Mouse (Mus musculus) kidney, embryonic 16.5 days (tissue): ENCODE data around the gene Krtap28-13. TPM values are rescaled to one million over a fixed set of nuclear protein-coding genes. Genes with fewer than 3 reads are reported as not detected.

ENCODE experiments used
- ATAC-seq: fragments of 200-750 bp; cut with Nextera tagmentation; 2 replicates; pipeline ENCODE4 v1.8.0; 2017; ENCODE audit warnings: moderate TSS enrichment; ENCODE audit not compliant: low FRiP score, low TSS enrichment
- H3K27ac ChIP-seq: fragments of 300-500 bp; sonication (generic); 2 replicates; pipeline ENCODE4 v1.5.1; 2014; ENCODE audit warnings: low read length
- H3K27me3 ChIP-seq: fragments of 300-500 bp; sonication (generic); 2 replicates; pipeline ENCODE4 v1.6.1; 2014; ENCODE audit warnings: low read length, control low read depth, mixed read lengths; ENCODE audit not compliant: insufficient read depth
- H3K36me3 ChIP-seq: fragments of 300-500 bp; sonication (generic); 2 replicates; pipeline ENCODE4 v1.6.1; 2014; ENCODE audit warnings: low read length, control low read depth, mixed read lengths; ENCODE audit not compliant: insufficient read depth
- H3K4me1 ChIP-seq: fragments of 300-500 bp; sonication (generic); 2 replicates; pipeline ENCODE4 v1.6.1; 2014; ENCODE audit warnings: low read length, control low read depth, mixed read lengths; ENCODE audit not compliant: insufficient read depth
- H3K4me2 ChIP-seq: fragments of 300-500 bp; sonication (generic); replicated peaks from 2 replicates; pipeline ENCODE4 v1.6.1; 2014; ENCODE audit warnings: low read depth, low read length
- H3K4me3 ChIP-seq: fragments of 300-500 bp; sonication (generic); 2 replicates; pipeline ENCODE4 v1.5.1; 2014; ENCODE audit warnings: mild to moderate bottlenecking, low read length
- H3K9ac ChIP-seq: fragments of 300-500 bp; sonication (generic); replicated peaks from 2 replicates; pipeline ENCODE4 v1.6.1; 2014; ENCODE audit warnings: low read length
- H3K9me3 ChIP-seq: fragments of 300-500 bp; sonication (generic); 2 replicates; pipeline ENCODE4 v1.6.1; 2016; ENCODE audit warnings: low read length, control low read depth
- whole genome bisulfite sequencing: fragments of 180-500 bp; shearing (Covaris S2); extraction: QIAGEN DNeasy Blood & Tissue Kit; methylation state at CpG from one replicate; pipeline ENCODE4 v1.1.7; 2014; 5-methylcytosine and 5-hydroxymethylcytosine counted together
- polyA plus RNA-seq: library from polyadenylated mRNA; unstranded; fragments of >200 nt; fragmentation: Nextera tagmentation; extraction: Ambion mirVana; gene quantifications from 2 replicates; pipeline ENCODE4 v1.2.1, GENCODE M21; 2015

Krtap28-13 gene
- polyA plus RNA-seq, 1 experiment from 2014 or later = not detected

GRCm38 (mm10) chr1:83076190-83076917 lies 15.6 kb downstream of the Krtap28-13 start:
- peak; percentile 71; the same call in 1 of the 2 replicates for ATAC-seq
- H3K9me3 ChIP-seq = no peaks in the 10 kb centered on the region
- H3K4me3 ChIP-seq = peak overlapping the region; percentile 30
- no peak overlapping the region for H3K9ac ChIP-seq
- no peaks in the 10 kb centered on the region for H3K36me3 ChIP-seq
- no peaks in the 10 kb centered on the region for H3K4me1 ChIP-seq
- 51% methylated on average over 11 of the region's 11 CpGs for WGBS
- no peak overlapping the region for H3K27ac ChIP-seq
- H3K4me2 ChIP-seq = peak overlapping the region; percentile 44
- H3K27me3 ChIP-seq = no peaks in the 10 kb centered on the region

DNA sequence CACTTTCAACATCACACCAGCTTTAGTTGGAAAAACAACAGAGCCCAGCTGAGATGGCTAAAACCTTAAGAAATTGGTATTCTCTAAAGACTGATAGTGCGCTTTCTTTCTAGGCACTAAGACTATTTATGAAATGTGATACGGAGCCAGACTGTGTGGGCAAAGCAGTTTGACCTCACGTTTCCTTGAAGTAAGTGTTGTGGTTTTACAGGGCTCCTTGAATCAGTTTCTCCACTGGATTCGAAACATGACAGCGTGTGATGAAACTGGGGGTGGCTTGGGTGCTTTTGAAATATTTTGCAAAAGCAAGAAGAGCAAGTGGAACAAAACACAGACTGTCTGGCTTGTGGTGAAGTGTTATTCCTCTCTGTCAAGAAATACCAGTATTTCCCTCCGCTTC lies 16.3 kb downstream of the Krtap28-13 start:
- no peak for ATAC-seq
- H3K4me2 ChIP-seq = no peak overlapping the region
- no peaks in the 10 kb centered on the region for H3K36me3 ChIP-seq
- no peak overlapping the region for H3K27ac ChIP-seq
- H3K4me1 ChIP-seq = no peaks in the 10 kb centered on the region
- H3K9me3 ChIP-seq = no peaks in the 10 kb centered on the region
- no peak overlapping the region for H3K4me3 ChIP-seq
- WGBS = 73% methylated on average over 6 of the region's 6 CpGs
- no peak overlapping the region for H3K9ac ChIP-seq
- H3K27me3 ChIP-seq = no peaks in the 10 kb centered on the region

DNA sequence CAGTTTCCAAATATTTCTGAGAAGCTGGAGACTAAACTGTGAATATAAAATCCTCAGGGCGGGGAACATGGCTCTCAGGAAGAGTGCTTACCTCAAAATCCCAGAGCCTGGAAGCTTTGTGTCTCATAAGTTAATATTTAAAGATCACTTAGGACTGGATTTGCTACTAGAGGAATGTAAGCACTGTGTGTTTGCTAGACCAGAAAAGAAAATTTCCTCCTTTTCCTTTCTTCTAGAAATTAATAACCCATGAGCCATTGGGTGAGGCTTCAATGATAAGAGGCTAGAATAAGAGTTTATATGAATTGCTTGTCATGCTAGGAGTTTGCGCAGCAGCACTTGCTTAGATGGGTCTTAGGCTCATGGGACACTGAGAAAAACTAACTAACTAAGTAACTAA lies 24.1 kb downstream of the Krtap28-13 start:
- Histone ChIP-seq H3K9ac (no peak overlapping the region), H3K4me3 (no peak overlapping the region), H3K4me2 (no peak overlapping the region), H3K27me3 (no peaks in the 10 kb centered on the region), H3K9me3 (no peaks in the 10 kb centered on the region), H3K27ac (no peak overlapping the region), H3K36me3 (no peaks in the 10 kb centered on the region), H3K4me1 (no peaks in the 10 kb centered on the region)
- no peak for ATAC-seq
- WGBS = 82% methylated on average over 2 of the region's 2 CpGs

- no peaks in the 10 kb centered on the region for H3K9me3 ChIP-seq
- no peak overlapping the region for H3K27ac ChIP-seq
- H3K36me3 ChIP-seq = no peaks in the 10 kb centered on the region
- no peak for ATAC-seq
- H3K4me1 ChIP-seq = no peaks in the 10 kb centered on the region
- H3K4me2 ChIP-seq = no peak overlapping the region
- WGBS = 69% methylated on average over 3 of the region's 3 CpGs
- no peaks in the 10 kb centered on the region for H3K27me3 ChIP-seq
- no peak overlapping the region for H3K4me3 ChIP-seq
- no peak overlapping the region for H3K9ac ChIP-seq
These were observed 30.5 kb downstream of the Krtap28-13 start for GRCm38 (mm10) chr1:83091268-83091667.

DNA sequence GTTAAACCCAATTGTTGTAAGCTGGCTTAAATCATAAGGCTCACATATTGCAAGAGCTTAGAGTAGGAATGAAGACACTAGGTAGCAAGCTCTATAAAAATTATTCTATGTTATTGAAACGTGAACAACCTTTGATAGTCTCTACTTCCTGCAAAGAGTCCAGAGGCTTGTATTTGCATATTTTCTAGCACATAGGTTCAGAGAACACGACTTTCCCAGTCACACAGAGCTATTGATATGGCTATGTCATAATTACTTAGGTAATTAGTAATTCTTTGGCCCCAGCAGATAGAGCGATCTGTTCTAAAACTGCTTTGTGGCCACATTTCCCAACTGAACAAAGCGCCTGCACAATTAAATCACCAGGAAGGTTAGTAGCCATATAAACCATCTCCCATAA lies 36.2 kb downstream of the Krtap28-13 start:
- Histone ChIP-seq H3K9me3 (no peaks in the 10 kb centered on the region), H3K4me1 (peaks cover 5% of the 10 kb centered on the region), H3K4me2 (no peak overlapping the region), H3K27me3 (no peaks in the 10 kb centered on the region), H3K27ac (no peak overlapping the region), H3K36me3 (no peaks in the 10 kb centered on the region), H3K4me3 (no peak overlapping the region), H3K9ac (no peak overlapping the region)
- 86% methylated on average over 4 of the region's 4 CpGs for WGBS
- ATAC-seq = no peak

DNA sequence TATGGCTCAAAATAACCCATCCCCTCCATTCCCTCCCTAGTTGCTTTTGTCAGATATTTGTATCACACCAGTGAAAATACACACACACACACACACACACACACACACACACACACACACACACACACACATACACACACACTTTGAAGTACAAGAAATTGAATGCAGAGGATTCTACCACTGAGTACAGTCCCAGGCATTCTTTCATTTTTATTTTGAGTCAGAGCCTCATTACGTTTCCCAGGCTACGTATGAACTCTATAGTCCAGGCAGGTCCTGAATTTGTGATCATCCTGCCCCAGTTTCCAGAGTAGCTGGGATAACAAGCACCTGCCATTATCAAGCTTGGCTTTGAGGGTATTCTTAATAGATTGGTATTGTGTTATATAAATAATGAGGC lies 38.4 kb downstream of the Krtap28-13 start:
- Histone ChIP-seq H3K36me3 (no peaks in the 10 kb centered on the region), H3K4me3 (no peak overlapping the region), H3K27me3 (no peaks in the 10 kb centered on the region), H3K27ac (no peak overlapping the region), H3K4me2 (no peak overlapping the region), H3K9me3 (no peaks in the 10 kb centered on the region), H3K9ac (no peak overlapping the region), H3K4me1 (peaks cover 11% of the 10 kb centered on the region)
- ATAC-seq = no peak
- WGBS = 92% methylated on average over 2 of the region's 2 CpGs

GRCm38 (mm10) chr1:83099580-83100137 lies 38.9 kb downstream of the Krtap28-13 start:
- Histone ChIP-seq H3K27me3 (no peaks in the 10 kb centered on the region), H3K4me1 (peaks cover 11% of the 10 kb centered on the region), H3K9me3 (no peaks in the 10 kb centered on the region), H3K36me3 (no peaks in the 10 kb centered on the region), H3K4me2 (no peak overlapping the region), H3K4me3 (no peak overlapping the region), H3K27ac (no peak overlapping the region), H3K9ac (no peak overlapping the region)
- ATAC-seq = no peak
- WGBS = 73% methylated on average over 7 of the region's 7 CpGs

GRCm38 (mm10) chr1:83101891-83102290 lies 41.2 kb downstream of the Krtap28-13 start:
- Histone ChIP-seq H3K9me3 (no peaks in the 10 kb centered on the region), H3K4me3 (no peak overlapping the region), H3K27me3 (no peaks in the 10 kb centered on the region), H3K27ac (peak overlapping the region; percentile 66; the same call in 1 of the 2 replicates), H3K9ac (no peak overlapping the region), H3K4me1 (peaks cover 11% of the 10 kb centered on the region), H3K4me2 (no peak overlapping the region), H3K36me3 (no peaks in the 10 kb centered on the region)
- WGBS = 20% methylated on average over 3 of the region's 3 CpGs
- 0 out of 2 replicates have a peak, but pooled peaks have one; percentile 27 for ATAC-seq

- Histone ChIP-seq H3K27ac (no peak overlapping the region), H3K9ac (no peak overlapping the region), H3K4me1 (peaks cover 11% of the 10 kb centered on the region), H3K4me2 (no peak overlapping the region), H3K36me3 (no peaks in the 10 kb centered on the region), H3K27me3 (no peaks in the 10 kb centered on the region), H3K9me3 (no peaks in the 10 kb centered on the region), H3K4me3 (no peak overlapping the region)
- ATAC-seq = no peak
- WGBS = 43% methylated on average over 1 of the region's 1 CpGs
These were observed 44.7 kb downstream of the Krtap28-13 start for GRCm38 (mm10) chr1:83105464-83105863.

DNA sequence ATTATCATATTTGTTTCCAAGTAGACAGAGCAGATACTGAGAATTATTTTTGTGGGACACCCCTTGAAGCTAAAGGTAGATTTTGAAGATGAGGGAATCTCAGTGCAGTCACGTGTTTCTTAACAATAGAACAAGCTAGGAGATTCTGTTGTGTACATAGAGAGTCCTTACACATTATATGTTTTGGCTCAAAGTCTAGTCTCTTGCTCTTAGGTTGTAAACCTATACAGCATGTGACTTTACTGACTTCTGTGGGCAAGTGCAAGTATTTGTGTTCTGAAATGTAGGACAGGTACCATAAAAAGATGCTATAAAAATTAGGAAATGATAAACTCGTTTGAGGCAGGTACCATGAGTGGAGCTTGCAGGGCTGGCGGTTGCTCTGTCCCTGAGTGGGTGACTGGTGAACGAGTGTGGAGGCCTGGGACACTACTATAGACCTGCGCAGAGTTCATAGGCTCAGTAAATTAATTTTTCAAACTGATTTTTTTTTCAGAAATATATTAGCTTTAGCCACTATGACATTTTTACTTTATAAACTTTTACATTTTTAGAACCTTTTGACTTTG lies 46.8 kb downstream of the Krtap28-13 start:
- WGBS = 83% methylated on average over 5 of the region's 5 CpGs
- H3K27me3 ChIP-seq = no peaks in the 10 kb centered on the region
- ATAC-seq = no peak
- no peaks in the 10 kb centered on the region for H3K36me3 ChIP-seq
- H3K27ac ChIP-seq = no peak overlapping the region
- H3K9ac ChIP-seq = no peak overlapping the region
- H3K4me3 ChIP-seq = no peak overlapping the region
- H3K4me2 ChIP-seq = no peak overlapping the region
- H3K4me1 ChIP-seq = peaks cover under 1% of the 10 kb centered on the region; the same call in 1 of the 2 replicates
- H3K9me3 ChIP-seq = no peaks in the 10 kb centered on the region
